Mouse (Mus musculus) monocyte, adult 5-6 weeks (primary cell): ENCODE measurements at regions not wholly inside any gene's neighbourhood (a gene's known extent, or its start where the extent isn't known, plus 50 kb on each side); places are given as distances from the start of the nearest gene placed in this dataset.

Experiments
- ATAC-seq: fragments of 153-309, 156-312 bp; replicated peaks from 2 replicates; pipeline ENCODE4 v1.8.0; 2017; ENCODE audit warnings: mild to moderate bottlenecking; ENCODE audit not compliant: low TSS enrichment, insufficient number of reproducible peaks, severe bottlenecking, poor library complexity, low FRiP score

DNA sequence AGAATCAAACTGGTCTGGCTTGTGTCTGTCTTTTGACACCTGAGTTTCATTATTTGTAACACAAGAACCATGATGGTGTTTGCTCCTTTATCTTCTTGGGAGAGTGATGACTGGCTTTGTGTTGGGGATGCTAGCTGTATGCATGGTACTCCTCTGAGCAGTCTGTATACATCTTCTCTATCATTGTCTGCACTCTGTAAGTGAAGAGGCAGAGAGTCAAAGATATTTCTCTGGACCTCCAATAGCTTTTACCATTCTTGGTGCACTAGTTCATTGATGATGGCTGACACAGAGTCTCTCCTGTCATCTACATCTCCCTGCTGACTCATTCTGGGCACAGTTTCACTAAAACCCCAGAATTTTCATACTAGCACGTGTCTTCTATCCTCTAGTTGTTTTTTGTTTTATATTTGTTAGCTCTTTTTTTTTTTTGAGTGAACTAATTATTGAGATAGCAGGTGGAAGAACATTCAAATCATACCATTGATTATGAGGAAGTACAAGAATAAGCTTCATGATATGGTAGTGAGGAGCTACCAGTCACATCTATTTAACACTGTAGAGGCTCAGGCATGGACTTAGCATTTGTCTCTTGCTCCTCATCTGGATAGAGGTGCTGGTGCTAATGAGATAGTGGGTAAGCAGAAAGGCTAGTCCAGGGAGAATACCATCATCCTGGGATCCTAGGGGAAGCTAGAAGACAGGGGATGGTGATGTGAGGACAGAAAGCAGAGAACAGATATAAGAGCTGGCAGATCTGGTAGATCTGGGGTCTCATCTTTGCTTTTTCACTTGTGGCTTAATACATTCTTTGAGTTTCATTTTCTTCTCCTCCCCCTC lies 1402.9 kb upstream of the A1bg start:
- ATAC-seq: no peak

DNA sequence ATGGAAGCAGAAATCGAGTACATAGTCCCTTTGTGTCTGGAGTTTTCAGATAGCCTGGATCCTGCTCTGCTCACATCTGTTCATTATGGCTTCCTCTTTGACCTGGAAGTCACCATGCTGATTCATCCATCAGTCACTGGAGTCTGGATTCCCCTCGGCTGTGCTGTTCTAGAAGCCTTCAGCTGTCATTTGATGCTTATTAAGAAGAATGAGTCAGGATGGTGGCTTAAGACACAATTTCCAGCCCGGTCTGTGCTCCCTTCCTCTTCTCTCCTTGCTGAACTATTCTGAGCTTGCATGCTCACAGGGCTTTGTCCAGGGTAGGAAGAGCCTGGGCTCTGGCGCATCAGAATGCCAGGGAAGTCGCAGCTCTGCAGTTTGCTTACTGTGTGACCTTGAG lies 1398.2 kb upstream of the A1bg start:
- ATAC-seq: no peak

DNA sequence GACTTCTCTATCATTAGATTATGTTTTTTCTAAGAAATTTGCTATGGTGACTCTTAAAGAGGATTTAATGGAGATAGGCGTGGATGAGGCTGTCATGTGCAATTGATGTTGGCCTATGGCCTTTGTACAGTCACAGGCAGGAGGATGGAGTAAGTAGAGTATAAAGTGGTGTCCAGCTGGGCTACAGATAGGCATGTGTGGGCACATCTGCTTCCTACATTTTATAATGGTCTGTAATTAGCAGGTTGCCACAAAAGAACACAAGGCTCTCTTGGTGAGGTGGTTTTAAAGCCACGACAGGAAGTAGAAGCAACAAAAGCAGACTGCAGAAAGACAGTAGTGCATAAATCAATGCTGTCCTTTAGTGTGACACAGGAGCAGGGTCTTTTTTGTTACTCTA lies 1391.6 kb upstream of the A1bg start:
- ATAC-seq: no peak

DNA sequence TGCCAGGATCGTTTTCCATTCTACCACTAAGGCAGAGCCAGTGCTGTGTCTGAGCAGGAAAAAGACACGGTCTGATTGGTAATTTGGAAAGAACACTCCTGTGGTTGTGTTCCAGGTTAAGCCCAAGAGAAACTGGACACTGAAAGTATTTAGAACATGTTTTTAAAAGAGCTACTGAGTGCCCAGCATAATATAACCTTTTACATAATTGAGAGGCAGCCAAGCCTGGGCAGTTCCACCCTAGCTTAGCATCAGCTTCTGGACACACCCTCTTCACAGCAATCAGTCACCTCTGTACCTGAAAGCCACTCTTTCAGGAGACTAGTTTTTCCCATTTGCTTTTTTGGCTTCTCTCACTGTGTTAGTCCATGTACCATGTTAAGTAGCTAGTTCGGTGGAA lies 1379.4 kb upstream of the A1bg start:
- no peak for ATAC-seq

DNA sequence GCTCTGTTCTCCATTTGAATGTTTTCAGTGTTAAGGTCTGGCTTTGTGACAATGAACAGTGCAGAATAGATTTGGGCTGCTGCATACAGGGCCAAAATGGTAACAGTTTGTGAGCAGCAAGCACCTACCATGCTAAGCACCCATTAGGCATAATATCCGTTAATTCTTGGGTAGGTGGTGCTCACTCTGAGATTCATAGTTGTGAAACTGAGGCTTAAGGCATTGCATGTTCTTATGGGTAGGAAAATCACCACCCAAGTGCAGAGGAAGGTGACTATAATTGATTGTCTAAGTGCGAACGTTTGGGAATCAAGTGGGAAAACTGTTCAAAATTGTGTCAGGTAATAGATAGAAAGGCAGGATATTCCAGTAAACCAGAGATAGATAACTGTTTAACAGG lies 1378.8 kb upstream of the A1bg start:
- ATAC-seq: no peak

DNA sequence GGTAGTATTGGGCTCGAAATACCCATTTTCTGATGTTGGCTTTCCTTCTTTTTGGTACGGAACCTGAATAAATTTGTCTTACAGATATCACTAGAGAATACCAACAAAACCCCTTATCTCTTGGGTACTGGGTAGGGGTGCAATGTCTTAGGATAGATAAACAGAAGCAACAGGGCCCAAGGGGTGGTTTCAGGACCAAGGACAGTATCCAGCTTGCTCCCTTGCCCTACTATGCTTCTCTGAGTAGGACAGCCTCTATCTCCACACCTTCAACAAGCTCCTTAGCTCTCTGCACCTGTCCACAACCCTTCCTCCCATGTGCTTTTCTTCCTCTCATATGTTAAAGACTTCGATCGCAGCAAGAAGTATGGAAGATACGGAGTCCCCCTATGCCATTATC lies 1374.3 kb upstream of the A1bg start:
- no peak for ATAC-seq

DNA sequence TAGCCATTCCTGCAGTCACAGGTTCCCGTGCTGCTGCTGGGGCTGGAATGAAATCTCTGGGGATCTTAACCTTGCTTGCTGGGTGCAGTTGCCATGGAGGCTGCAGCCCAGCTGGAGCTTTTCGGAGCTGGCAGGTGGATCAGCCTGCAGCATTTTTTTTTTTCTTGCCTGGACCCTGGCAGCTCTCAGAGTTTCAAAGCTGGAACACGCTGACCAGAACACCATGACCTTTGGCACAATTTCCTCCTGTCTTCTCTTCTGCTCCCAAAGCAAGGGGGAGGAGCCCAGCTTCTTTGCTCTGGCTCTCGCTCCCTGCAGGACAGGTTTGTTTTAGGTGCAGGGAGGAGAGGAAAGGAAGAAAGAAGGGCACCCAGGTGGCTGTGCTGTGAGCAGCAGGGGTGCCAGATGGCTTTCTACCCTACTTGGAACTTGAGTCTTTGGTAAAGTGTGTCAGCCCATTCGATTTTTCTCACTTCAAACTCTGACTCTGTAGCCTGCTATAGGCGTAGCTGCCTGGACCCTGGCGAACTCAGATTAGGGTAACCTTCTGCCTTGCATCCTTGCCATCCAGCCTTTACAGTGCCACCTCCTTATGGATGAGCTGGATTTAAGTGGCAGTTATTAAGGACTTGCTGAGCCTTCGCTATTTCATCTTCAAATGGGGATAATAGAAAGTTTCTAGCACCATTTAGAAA lies 1372.6 kb upstream of the A1bg start:
- ATAC-seq: no peak

DNA sequence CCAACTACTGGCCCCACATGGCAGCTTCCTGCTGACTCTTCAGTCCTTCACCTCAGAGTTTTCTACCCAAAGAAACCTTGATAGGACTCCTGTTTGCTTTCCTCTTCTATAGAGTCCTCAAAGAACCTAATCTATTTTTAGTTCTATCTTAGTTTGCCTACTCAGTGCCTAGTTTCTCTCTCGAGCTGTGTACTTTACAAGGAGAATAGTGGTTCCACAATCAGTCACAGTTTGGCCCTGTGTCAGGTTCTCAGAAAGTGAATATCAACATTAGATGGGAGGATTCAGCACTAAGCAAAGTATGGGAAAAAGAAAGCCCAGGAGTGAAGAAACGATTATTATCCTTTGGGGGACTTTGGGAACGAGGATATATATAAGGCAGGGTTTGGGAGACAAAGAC lies 1372.0 kb upstream of the A1bg start:
- ATAC-seq: no peak

DNA sequence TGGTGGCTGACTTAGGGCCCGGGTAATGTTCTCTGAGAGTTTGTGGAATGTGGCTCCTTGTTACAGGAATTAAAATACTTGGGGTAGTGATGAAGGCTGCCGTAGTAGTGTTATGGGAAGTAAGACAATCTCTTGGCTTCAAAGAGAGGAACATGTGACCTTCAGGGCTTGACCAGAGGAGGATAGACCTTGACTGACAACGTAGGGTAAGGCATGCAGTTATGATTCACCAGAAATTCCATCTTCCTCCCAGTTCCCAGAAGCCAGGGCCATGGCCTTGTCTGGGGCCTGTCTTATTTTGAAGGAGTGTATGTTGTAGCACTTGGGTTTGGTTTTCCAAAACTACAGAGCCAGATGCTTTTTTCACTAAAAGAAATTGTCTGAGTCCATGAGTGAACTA lies 1370.1 kb upstream of the A1bg start:
- ATAC-seq: no peak

DNA sequence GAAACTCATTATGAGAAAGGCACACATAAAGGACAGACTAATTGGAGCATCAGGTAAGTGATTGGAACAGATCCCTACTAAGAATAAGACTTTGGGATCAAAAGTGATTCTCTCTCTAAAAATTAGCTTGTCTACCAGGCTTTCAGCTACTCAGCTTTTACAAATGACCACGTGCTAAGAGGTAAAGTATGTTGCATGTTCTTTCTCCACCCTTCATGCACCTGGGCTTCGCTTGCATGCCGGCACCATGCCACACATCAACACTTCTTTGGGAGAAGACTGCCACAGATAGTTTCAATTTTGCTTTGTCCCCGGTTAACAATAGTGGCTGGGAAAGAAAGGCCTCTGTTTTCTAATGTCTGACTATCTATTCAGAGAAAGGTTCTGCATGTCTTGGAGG lies 1367.9 kb upstream of the A1bg start:
- ATAC-seq: no peak

DNA sequence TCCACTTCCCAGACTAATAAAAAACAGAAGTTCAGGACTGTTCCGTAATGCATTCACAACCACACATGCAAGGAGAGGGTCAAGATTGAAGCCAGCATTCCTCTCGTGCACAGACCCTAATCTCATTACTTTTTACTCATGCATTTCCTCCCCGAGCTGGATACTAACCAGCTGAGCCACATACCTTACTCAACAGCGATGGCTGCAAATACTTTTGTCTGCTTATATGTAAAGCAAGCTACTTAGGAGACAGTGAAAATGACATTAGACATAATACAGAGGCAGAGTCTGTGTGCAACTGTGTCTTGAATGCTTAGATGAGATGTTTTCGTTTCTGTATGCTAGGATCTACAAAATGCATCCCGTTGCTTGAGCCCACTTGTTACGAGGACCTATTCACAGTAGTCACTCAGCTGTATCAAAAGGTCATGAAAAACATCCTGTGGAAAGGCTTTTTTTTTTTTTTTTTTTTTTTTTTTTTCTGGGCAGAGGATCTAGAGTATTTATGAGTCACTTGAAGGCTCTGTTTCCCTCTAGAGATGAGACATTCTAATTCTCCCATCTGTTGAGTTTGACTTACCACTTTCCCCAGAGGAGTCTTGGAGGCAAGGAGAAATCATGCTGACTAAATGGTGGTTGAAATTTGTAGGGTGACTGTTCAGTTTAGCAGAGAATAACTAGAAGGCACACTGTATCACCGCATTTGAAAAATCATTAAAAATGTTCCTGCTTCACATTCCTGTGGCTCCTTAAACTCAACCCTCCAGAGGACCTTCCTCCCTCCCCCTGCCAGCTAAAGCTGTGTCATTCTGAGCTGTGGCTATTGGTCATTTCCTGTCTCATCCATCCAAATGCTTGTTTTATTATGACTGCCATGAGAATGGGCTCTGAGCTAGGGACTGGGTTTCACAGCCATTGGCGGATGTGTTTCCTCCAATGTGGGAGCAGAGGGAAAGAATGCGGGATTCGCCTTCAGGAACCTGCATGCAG lies 1364.1 kb upstream of the A1bg start:
- ATAC-seq: no peak

DNA sequence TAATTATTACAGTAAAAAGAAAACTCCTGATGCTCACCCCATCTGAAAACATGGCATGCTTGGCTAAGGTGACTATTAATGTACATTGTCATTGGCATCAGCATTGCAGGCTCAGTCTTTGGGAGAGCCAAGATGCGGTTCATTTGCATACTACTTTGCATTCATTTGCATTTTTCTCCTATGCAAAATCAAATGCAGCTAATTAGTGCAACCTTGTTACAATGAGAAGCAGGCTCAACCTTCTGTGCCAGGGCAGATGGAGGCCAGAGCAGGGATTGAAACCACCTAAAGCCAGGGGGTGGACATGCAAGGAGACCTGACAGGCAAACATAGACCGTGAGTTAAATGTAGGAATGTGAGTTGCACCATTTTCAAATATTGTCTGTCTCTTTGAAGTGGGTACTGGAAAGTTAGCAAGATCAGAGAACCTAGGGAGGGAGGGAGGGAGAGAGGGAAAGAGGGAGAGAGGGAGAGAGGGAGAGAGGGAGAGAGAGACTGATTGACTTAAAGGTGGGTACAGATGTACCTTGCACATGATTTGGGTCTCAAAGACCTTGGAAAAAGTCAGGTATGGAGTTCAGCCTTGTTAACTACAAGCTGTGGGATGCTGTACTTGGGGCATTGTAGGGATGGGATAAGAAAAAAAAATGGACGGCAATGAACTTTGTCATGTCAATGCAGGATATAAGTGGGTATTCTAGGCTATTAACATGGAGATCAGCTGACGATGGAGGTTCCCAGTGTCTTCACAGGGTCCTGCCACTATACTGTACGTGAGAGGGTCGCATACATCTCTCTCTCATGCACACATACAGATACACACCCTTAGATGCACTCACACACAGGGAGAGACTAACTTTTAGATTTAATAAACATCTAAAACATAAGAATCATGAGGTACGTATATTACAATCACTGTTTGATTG lies 1362.1 kb upstream of the A1bg start:
- ATAC-seq: no peak

DNA sequence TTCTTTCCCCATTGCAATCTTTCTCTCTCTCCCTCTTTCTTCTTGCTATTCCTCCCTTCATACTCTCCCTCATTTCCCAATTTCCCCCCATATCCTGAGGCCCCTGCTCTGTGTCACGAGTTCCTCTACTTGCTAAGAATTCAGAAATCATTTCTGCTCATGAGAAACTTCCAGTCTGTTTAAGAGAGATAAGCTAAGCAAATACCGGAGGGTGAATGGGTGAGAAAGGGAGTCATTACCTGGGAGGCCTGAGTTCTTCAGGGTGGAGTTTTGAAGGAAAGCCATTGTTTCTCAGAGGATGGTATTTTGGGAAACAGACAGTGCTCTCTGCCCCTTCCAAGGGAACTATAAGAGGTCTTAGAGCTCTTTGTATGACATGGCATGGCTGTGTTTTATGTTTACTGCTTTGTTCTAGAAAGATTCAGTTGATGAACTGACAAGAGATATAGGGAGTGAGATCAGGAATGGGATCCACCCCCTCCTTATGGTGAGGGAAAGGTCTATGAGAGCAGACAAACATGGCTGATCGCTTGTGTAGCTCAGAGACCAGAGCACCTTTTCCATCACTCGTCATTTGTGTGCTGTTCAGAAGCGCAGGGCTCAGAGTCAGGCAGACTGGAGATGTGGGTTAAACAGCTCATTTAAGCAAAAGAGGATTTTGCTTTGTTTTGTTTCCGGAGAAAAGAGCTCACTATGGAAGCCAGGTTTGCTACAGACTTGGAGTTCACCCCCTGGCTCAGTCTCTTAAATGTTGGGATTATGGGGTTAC lies 1361.0 kb upstream of the A1bg start:
- ATAC-seq: no peak

DNA sequence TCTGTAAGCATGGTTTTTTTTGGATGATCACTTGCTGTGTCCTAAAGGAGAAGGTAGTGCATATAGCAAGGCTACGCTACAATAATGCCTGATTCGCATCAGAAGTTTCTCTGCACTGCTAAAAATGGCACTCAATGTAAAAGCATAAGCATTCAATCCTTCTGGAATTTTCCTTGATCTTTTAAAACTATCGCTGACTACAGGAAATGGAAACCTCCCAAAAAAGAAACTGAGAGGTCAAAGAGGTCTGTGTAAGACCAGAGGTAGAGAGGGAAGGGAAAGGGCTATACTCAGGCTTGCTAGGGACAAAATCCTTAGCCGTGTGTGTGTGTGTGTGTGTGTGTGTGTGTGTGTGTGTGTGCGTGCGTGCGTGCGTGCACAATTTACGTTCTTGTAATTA lies 1359.8 kb upstream of the A1bg start:
- no peak for ATAC-seq

DNA sequence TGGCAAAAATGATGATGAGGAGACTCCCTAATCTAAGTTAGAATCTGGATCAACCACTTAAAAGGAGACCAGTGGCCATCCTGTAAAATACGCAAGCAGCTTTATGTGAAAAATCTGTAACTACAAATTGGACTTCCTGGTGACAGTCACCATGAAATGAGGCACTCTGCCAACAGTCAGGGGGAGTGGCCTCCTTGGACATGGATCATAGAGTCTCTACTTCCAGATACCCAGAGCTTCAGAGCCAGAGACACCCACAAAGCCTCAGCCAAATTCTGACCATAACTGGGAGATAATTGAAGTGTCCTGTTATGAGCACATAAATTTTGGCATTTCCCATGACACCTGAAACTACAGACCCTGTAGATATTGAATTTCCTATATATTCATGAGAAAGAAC lies 1359.3 kb upstream of the A1bg start:
- ATAC-seq: no peak

DNA sequence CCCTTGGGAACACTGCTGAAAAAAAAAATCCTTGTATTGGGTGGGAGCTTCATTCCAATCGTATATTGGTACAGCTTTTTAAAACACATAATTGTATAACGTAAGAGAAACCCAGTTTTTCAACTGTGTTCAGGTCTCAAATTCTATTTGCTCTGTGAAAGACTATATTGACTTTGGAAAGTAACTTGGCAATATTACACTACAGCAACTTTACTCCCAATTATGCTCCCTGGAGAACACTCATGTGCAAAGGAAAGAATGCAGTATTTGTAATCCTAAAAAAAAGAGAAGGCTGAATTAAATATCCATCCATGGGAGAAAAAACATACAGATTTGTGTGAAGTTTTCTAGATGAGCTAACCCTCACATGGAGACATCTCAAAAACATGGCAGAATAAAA lies 1356.7 kb upstream of the A1bg start:
- no peak for ATAC-seq

DNA sequence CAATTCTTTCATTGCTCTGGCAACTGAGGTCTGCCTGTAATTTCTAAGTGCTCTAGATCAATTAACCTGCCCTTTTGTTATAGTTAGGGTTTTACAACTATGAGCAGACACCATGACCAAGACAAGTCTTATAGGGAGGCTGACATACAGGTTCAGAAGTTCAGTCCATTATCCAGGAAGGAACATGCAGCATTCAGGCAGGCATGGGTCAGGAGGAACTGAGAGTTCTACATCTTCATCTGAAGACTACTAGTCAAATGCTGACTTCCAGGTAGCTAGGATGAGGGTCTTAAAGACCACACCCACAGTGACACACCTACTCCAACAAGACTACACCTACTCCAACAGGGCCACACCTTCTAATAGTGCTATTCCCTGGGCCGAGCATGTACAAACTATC lies 1352.0 kb upstream of the A1bg start:
- ATAC-seq: no peak
